Mouse (Mus musculus): ENCODE results near the gene Ccn6. TPM values are rescaled to one million over a fixed set of nuclear protein-coding genes. Genes with fewer than 3 reads are reported as not detected.
"Not testable (repeated sequence)": the region's sequence is repeated elsewhere in the genome, so short reads cannot be mapped to it uniquely, and the experiment has no call there.

The Ccn6 gene
- polyA plus RNA-seq (2012; ENCODE audit: insufficient read depth, insufficient read length, missing spikeins) = not detected in 2 replicates

- Histone ChIP-seq H3K4me3 (ENCODE audit: insufficient read depth, low read depth, low read length) (no peak within 1 kb of the TSS), H3K4me1 (ENCODE audit: control insufficient read depth, insufficient read depth, insufficient read length, low read length) (no peaks in the 10 kb centered on the region), H3K27ac (replicated peaks; ENCODE audit: low read depth, low read length) (no peak within 1 kb of the TSS)
Observed at GRCm38 (mm10) chr10:39163694-39164093, at the start of gene Ccn6. Gene Ccn6 (minus strand): TSS chr10:39163794.

- Histone ChIP-seq H3K27ac (replicated peaks; ENCODE audit: low read depth, low read length) (no peak overlapping the region), H3K4me1 (ENCODE audit: control insufficient read depth, insufficient read depth, insufficient read length, low read length) (no peaks in the 10 kb centered on the region), H3K4me3 (ENCODE audit: insufficient read depth, low read depth, low read length) (no peak overlapping the region)
Observed at GRCm38 (mm10) chr10:39210031-39210430, 46.4 kb upstream of the Ccn6 start.

GRCm38 (mm10) chr10:39209161-39210025 is 45.8 kb upstream of the Ccn6 start:
- Histone ChIP-seq H3K4me3 (ENCODE audit: insufficient read depth, low read depth, low read length) (no peak overlapping the region), H3K27ac (replicated peaks; ENCODE audit: low read depth, low read length) (no peak overlapping the region)

GRCm38 (mm10) chr10:39208712-39209111 is 45.1 kb upstream of the Ccn6 start:
- H3K4me3 ChIP-seq (ENCODE audit: insufficient read depth, low read depth, low read length) = no peak overlapping the region
- H3K27ac ChIP-seq (replicated peaks; ENCODE audit: low read depth, low read length) = no peak overlapping the region
- no peaks in the 10 kb centered on the region for H3K4me1 ChIP-seq (ENCODE audit: control insufficient read depth, insufficient read depth, insufficient read length, low read length)

More at GRCm38 (mm10) chr10:39209161-39210025, 45.8 kb upstream of the Ccn6 start:
- no peaks in the 10 kb centered on the region for H3K4me1 ChIP-seq (ENCODE audit: control insufficient read depth, insufficient read depth, insufficient read length, low read length)

GRCm38 (mm10) chr10:39207310-39207855 is 43.8 kb upstream of the Ccn6 start:
- no peaks in the 10 kb centered on the region for H3K4me1 ChIP-seq (ENCODE audit: control insufficient read depth, insufficient read depth, insufficient read length, low read length)
- H3K4me3 ChIP-seq (ENCODE audit: insufficient read depth, low read depth, low read length) = no peak overlapping the region
- H3K27ac ChIP-seq (replicated peaks; ENCODE audit: low read depth, low read length) = no peak overlapping the region

- Histone ChIP-seq H3K4me3 (ENCODE audit: insufficient read depth, low read depth, low read length) (no peak overlapping the region), H3K4me1 (ENCODE audit: control insufficient read depth, insufficient read depth, insufficient read length, low read length) (no peaks in the 10 kb centered on the region), H3K27ac (replicated peaks; ENCODE audit: low read depth, low read length) (no peak overlapping the region)
Observed at GRCm38 (mm10) chr10:39202490-39202889, 38.9 kb upstream of the Ccn6 start.

GRCm38 (mm10) chr10:39198216-39198615 is 34.6 kb upstream of the Ccn6 start:
- not testable (repeated sequence) for H3K27ac ChIP-seq (replicated peaks; ENCODE audit: low read depth, low read length); H3K4me3 ChIP-seq (ENCODE audit: insufficient read depth, low read depth, low read length); H3K4me1 ChIP-seq (ENCODE audit: control insufficient read depth, insufficient read depth, insufficient read length, low read length)

GRCm38 (mm10) chr10:39192673-39193072 is 29.1 kb upstream of the Ccn6 start:
- Histone ChIP-seq H3K27ac (replicated peaks; ENCODE audit: low read depth, low read length) (no peak overlapping the region), H3K4me1 (ENCODE audit: control insufficient read depth, insufficient read depth, insufficient read length, low read length) (no peaks in the 10 kb centered on the region), H3K4me3 (ENCODE audit: insufficient read depth, low read depth, low read length) (no peak overlapping the region)

- no peak overlapping the region for H3K4me3 ChIP-seq (ENCODE audit: insufficient read depth, low read depth, low read length)
Observed at GRCm38 (mm10) chr10:39185545-39185906, 21.9 kb upstream of the Ccn6 start.

GRCm38 (mm10) chr10:39184864-39185544 is 21.4 kb upstream of the Ccn6 start:
- Histone ChIP-seq H3K4me3 (ENCODE audit: insufficient read depth, low read depth, low read length) (no peak overlapping the region), H3K27ac (replicated peaks; ENCODE audit: low read depth, low read length) (no peak overlapping the region), H3K4me1 (ENCODE audit: control insufficient read depth, insufficient read depth, insufficient read length, low read length) (no peaks in the 10 kb centered on the region)

More at GRCm38 (mm10) chr10:39185545-39185906, 21.9 kb upstream of the Ccn6 start:
- H3K4me1 ChIP-seq (ENCODE audit: control insufficient read depth, insufficient read depth, insufficient read length, low read length) = no peaks in the 10 kb centered on the region
- H3K27ac ChIP-seq (replicated peaks; ENCODE audit: low read depth, low read length) = no peak overlapping the region

- Histone ChIP-seq H3K27ac (replicated peaks; ENCODE audit: low read depth, low read length) (no peak overlapping the region), H3K4me3 (ENCODE audit: insufficient read depth, low read depth, low read length) (no peak overlapping the region), H3K4me1 (ENCODE audit: control insufficient read depth, insufficient read depth, insufficient read length, low read length) (peaks cover 5% of the 10 kb centered on the region)
Observed at GRCm38 (mm10) chr10:39176981-39177380, 13.4 kb upstream of the Ccn6 start.

- H3K4me3 ChIP-seq (ENCODE audit: insufficient read depth, low read depth, low read length) = peak overlapping the region; percentile 29
- H3K27ac ChIP-seq (replicated peaks; ENCODE audit: low read depth, low read length) = peak overlapping the region; percentile 50; the same call in 1 of the 2 replicates
- peaks cover 5% of the 10 kb centered on the region for H3K4me1 ChIP-seq (ENCODE audit: control insufficient read depth, insufficient read depth, insufficient read length, low read length)
Observed at GRCm38 (mm10) chr10:39173077-39173476, 9.5 kb upstream of the Ccn6 start.

- Histone ChIP-seq H3K4me1 (ENCODE audit: control insufficient read depth, insufficient read depth, insufficient read length, low read length) (peaks cover 5% of the 10 kb centered on the region), H3K27ac (replicated peaks; ENCODE audit: low read depth, low read length) (peak overlapping the region; percentile 50; the same call in 1 of the 2 replicates), H3K4me3 (ENCODE audit: insufficient read depth, low read depth, low read length) (peak overlapping the region; percentile 29; the same call in 1 of the 2 replicates)
Observed at GRCm38 (mm10) chr10:39172540-39172931, 8.9 kb upstream of the Ccn6 start.

- Histone ChIP-seq H3K27ac (replicated peaks; ENCODE audit: low read depth, low read length) (peak overlapping the region; percentile 62), H3K4me3 (ENCODE audit: insufficient read depth, low read depth, low read length) (peak overlapping the region; percentile 61), H3K4me1 (ENCODE audit: control insufficient read depth, insufficient read depth, insufficient read length, low read length) (peaks cover 5% of the 10 kb centered on the region)
Observed at GRCm38 (mm10) chr10:39171603-39172539, 8.3 kb upstream of the Ccn6 start.
